Mouse (Mus musculus): ENCODE data around the gene Zfp444. TPM values are rescaled to one million over a fixed set of nuclear protein-coding genes. Genes with fewer than 3 reads are reported as not detected.

Zfp444 gene
- polyA plus RNA-seq, 1 experiment from 2014 or later: 26.0 TPM

GRCm38 (mm10) chr7:6143991-6144531, 28.0 kb upstream of the Zfp444 start:
- peaks cover 51% of the 10 kb centered on the region for H3K4me1 ChIP-seq (ENCODE audit: insufficient read depth)
- WGBS (ENCODE audit: insufficient replicate concordance): 43% methylated on average over 2 of the region's 2 CpGs
- ATAC-seq (peak; percentile 44), DNase-seq (no peak)
- peak overlapping the region; percentile 78; the same call in 1 of the 2 replicates for H3K27ac ChIP-seq (ENCODE audit: low read depth)
- peaks cover 8% of the 10 kb centered on the region for H3K36me3 ChIP-seq (replicated peaks; ENCODE audit: insufficient read depth, low read length)
- H3K9me3 ChIP-seq (ENCODE audit: low read length): no peaks in the 10 kb centered on the region
- TF ChIP-seq CTCF (IDR thresholded peaks at IDR 0.05; ENCODE audit: low read depth) (no peak), EP300 (IDR thresholded peaks at IDR 0.05; ENCODE audit: low read depth) (no peak)
- H3K9ac ChIP-seq (replicated peaks): peak overlapping the region; percentile 26; the same call in 1 of the 2 replicates
- H3K4me2 ChIP-seq (ENCODE audit: low read depth, low read length): no peak overlapping the region
- H3K4me3 ChIP-seq (ENCODE audit: low read depth, low read length): no peak overlapping the region
- H3K27me3 ChIP-seq (ENCODE audit: insufficient read depth, low read length): no peaks in the 10 kb centered on the region

- ATAC-seq (peak; percentile 63), DNase-seq (no peak)
- WGBS (ENCODE audit: insufficient replicate concordance): 55% methylated on average over 8 of the region's 8 CpGs
- H3K9me3 ChIP-seq (ENCODE audit: low read length): no peaks in the 10 kb centered on the region
- no peak for TF ChIP-seq EP300 (IDR thresholded peaks at IDR 0.05; ENCODE audit: low read depth)
- TF ChIP-seq CTCF (IDR thresholded peaks at IDR 0.05; ENCODE audit: low read depth): no peak
- H3K36me3 ChIP-seq (replicated peaks; ENCODE audit: insufficient read depth, low read length): peaks cover 6% of the 10 kb centered on the region; the same call in 1 of the 2 replicates
- peak overlapping the region; percentile 26; the same call in 1 of the 2 replicates for H3K9ac ChIP-seq (replicated peaks)
- peaks cover 59% of the 10 kb centered on the region for H3K4me1 ChIP-seq (ENCODE audit: insufficient read depth)
- H3K27me3 ChIP-seq (ENCODE audit: insufficient read depth, low read length): no peaks in the 10 kb centered on the region
- H3K27ac ChIP-seq (ENCODE audit: low read depth): peak overlapping the region; percentile 78
- no peak overlapping the region for H3K4me3 ChIP-seq (ENCODE audit: low read depth, low read length)
- peak overlapping the region; percentile 35; the same call in 1 of the 2 replicates for H3K4me2 ChIP-seq (ENCODE audit: low read depth, low read length)
These were observed 26.4 kb upstream of the Zfp444 start for GRCm38 (mm10) chr7:6145423-6146188.

- peak overlapping the region; percentile 11; the same call in 1 of the 2 replicates for H3K4me2 ChIP-seq (ENCODE audit: low read depth, low read length)
- H3K27me3 ChIP-seq (ENCODE audit: insufficient read depth, low read length): no peaks in the 10 kb centered on the region
- H3K9ac ChIP-seq (replicated peaks): no peak overlapping the region
- 63% methylated on average over 7 of the region's 7 CpGs for WGBS (ENCODE audit: insufficient replicate concordance)
- no peaks in the 10 kb centered on the region for H3K9me3 ChIP-seq (ENCODE audit: low read length)
- no peak overlapping the region for H3K4me3 ChIP-seq (ENCODE audit: low read depth, low read length)
- H3K4me1 ChIP-seq (ENCODE audit: insufficient read depth): peaks cover 67% of the 10 kb centered on the region
- TF ChIP-seq EP300 (IDR thresholded peaks at IDR 0.05; ENCODE audit: low read depth) (no peak), CTCF (IDR thresholded peaks at IDR 0.05; ENCODE audit: low read depth) (no peak)
- peaks cover 6% of the 10 kb centered on the region; the same call in 1 of the 2 replicates for H3K36me3 ChIP-seq (replicated peaks; ENCODE audit: insufficient read depth, low read length)
- H3K27ac ChIP-seq (ENCODE audit: low read depth): peak overlapping the region; percentile 78
- DNase-seq: no peak
- ATAC-seq: no peak
These were observed 25.6 kb upstream of the Zfp444 start for GRCm38 (mm10) chr7:6146194-6146981.

GRCm38 (mm10) chr7:6146982-6147325, 25.1 kb upstream of the Zfp444 start:
- no peak for TF ChIP-seq EP300 (IDR thresholded peaks at IDR 0.05; ENCODE audit: low read depth)
- TF ChIP-seq CTCF (IDR thresholded peaks at IDR 0.05; ENCODE audit: low read depth): no peak
- Histone ChIP-seq H3K27ac (ENCODE audit: low read depth) (peak overlapping the region; percentile 78), H3K4me1 (ENCODE audit: insufficient read depth) (peaks cover 73% of the 10 kb centered on the region), H3K9ac (replicated peaks) (no peak overlapping the region), H3K9me3 (ENCODE audit: low read length) (no peaks in the 10 kb centered on the region), H3K36me3 (replicated peaks; ENCODE audit: insufficient read depth, low read length) (peaks cover 2% of the 10 kb centered on the region; the same call in 1 of the 2 replicates), H3K4me2 (ENCODE audit: low read depth, low read length) (peak overlapping the region; percentile 11; the same call in 1 of the 2 replicates), H3K27me3 (ENCODE audit: insufficient read depth, low read length) (no peaks in the 10 kb centered on the region), H3K4me3 (ENCODE audit: low read depth, low read length) (no peak overlapping the region)
- WGBS (ENCODE audit: insufficient replicate concordance): 45% methylated on average over 2 of the region's 2 CpGs
- ATAC-seq (peak; percentile 22; the same call in 1 of the 2 replicates), DNase-seq (no peak)

GRCm38 (mm10) chr7:6147688-6148087, 24.3 kb upstream of the Zfp444 start:
- 40% methylated on average over 5 of the region's 5 CpGs for WGBS (ENCODE audit: insufficient replicate concordance)
- Histone ChIP-seq H3K4me2 (ENCODE audit: low read depth, low read length) (peak overlapping the region; percentile 23; the same call in 1 of the 2 replicates), H3K4me3 (ENCODE audit: low read depth, low read length) (no peak overlapping the region), H3K9ac (replicated peaks) (0 out of 2 replicates have a peak overlapping the region, but pooled peaks have one; percentile 5), H3K36me3 (replicated peaks; ENCODE audit: insufficient read depth, low read length) (no peaks in the 10 kb centered on the region), H3K27ac (ENCODE audit: low read depth) (peak overlapping the region; percentile 78), H3K4me1 (ENCODE audit: insufficient read depth) (peaks cover 78% of the 10 kb centered on the region), H3K9me3 (ENCODE audit: low read length) (no peaks in the 10 kb centered on the region), H3K27me3 (ENCODE audit: insufficient read depth, low read length) (no peaks in the 10 kb centered on the region)
- no peak for DNase-seq
- ATAC-seq: 0 out of 2 replicates have a peak, but pooled peaks have one; percentile 12
- TF ChIP-seq CTCF (IDR thresholded peaks at IDR 0.05; ENCODE audit: low read depth) (no peak), EP300 (IDR thresholded peaks at IDR 0.05; ENCODE audit: low read depth) (no peak)

Measured in liver, postnatal 0 days (tissue).